Mouse (Mus musculus) urinary bladder, postnatal 10 days (tissue): ENCODE measurements around the gene Tspan11.

Experiments used
- DNase-seq: peaks from one replicate; pipeline ENCODE4 v3.0.0; 2022; ENCODE audit warnings: low spot score

Tspan11 gene

GRCm38 (mm10) chr6:127942421-127942820 is 55.0 kb downstream of the Tspan11 start:
- no peak for DNase-seq

- no peak for DNase-seq
These were observed 58.3 kb downstream of the Tspan11 start for GRCm38 (mm10) chr6:127945725-127946124.

- no peak for DNase-seq
These were observed 61.3 kb downstream of the Tspan11 start for GRCm38 (mm10) chr6:127948656-127949055.

GRCm38 (mm10) chr6:127949885-127950284 is 62.5 kb downstream of the Tspan11 start:
- DNase-seq, result no peak

- no peak for DNase-seq
These were observed 65.7 kb downstream of the Tspan11 start for GRCm38 (mm10) chr6:127953071-127953470.

- no peak for DNase-seq
These were observed 68.8 kb downstream of the Tspan11 start for GRCm38 (mm10) chr6:127956172-127956571.

- DNase-seq, result no peak
These were observed 72.8 kb downstream of the Tspan11 start for GRCm38 (mm10) chr6:127960203-127960602.

- DNase-seq, result no peak
These were observed 78.1 kb downstream of the Tspan11 start for GRCm38 (mm10) chr6:127965497-127965896.

- DNase-seq, result no peak
These were observed 82.3 kb downstream of the Tspan11 start for GRCm38 (mm10) chr6:127969709-127970108.

GRCm38 (mm10) chr6:127970120-127970519 is 82.7 kb downstream of the Tspan11 start:
- peak; percentile 62 for DNase-seq

- no peak for DNase-seq
These were observed 83.5 kb downstream of the Tspan11 start for GRCm38 (mm10) chr6:127970848-127971247.

- no peak for DNase-seq
These were observed 84.5 kb downstream of the Tspan11 start for GRCm38 (mm10) chr6:127971931-127972330.

- DNase-seq, result no peak
These were observed 86.2 kb downstream of the Tspan11 start for GRCm38 (mm10) chr6:127973553-127973952.

- DNase-seq, result no peak
These were observed 86.6 kb downstream of the Tspan11 start for GRCm38 (mm10) chr6:127974000-127974399.

- no peak for DNase-seq
These were observed 89.3 kb downstream of the Tspan11 start for GRCm38 (mm10) chr6:127976695-127977094.

- DNase-seq, result no peak
These were observed 91.6 kb downstream of the Tspan11 start for GRCm38 (mm10) chr6:127978941-127979340.

- DNase-seq, result no peak
These were observed 92.4 kb downstream of the Tspan11 start for GRCm38 (mm10) chr6:127979831-127980230.

- no peak for DNase-seq
These were observed 93.1 kb downstream of the Tspan11 start for GRCm38 (mm10) chr6:127980381-127981045.

GRCm38 (mm10) chr6:127981176-127981575 is 93.8 kb downstream of the Tspan11 start:
- no peak for DNase-seq

- DNase-seq, result no peak
These were observed 99.0 kb downstream of the Tspan11 start for GRCm38 (mm10) chr6:127986357-127986756.

GRCm38 (mm10) chr6:127987374-127987773 is 100.0 kb downstream of the Tspan11 start:
- DNase-seq, result no peak

- DNase-seq, result no peak
These were observed 101.6 kb downstream of the Tspan11 start for GRCm38 (mm10) chr6:127988944-127989494.

GRCm38 (mm10) chr6:127989624-127990212 is 102.3 kb downstream of the Tspan11 start:
- peak; percentile 59 for DNase-seq
